Mouse (Mus musculus): ENCODE measurements at regions not wholly inside any gene's neighbourhood (a gene's known extent, or its start where the extent isn't known, plus 50 kb on each side); places are given as distances from the start of the nearest gene placed in this dataset.

- TF ChIP-seq CTCF (IDR thresholded peaks at IDR 0.05; ENCODE audit: low read depth, low read length) = no peak
- no peak for TF ChIP-seq POLR2A (IDR thresholded peaks at IDR 0.05; ENCODE audit: insufficient read depth, low read length)
- TF ChIP-seq EP300 (IDR thresholded peaks at IDR 0.05; ENCODE audit: insufficient read depth, low read depth, low read length) = no peak
Measured at GRCm38 (mm10) chr2:61137378-61137777, 174.4 kb upstream of the Rbms1 start.

All from ES-Bruce4 (cell line).